Mouse (Mus musculus) CD4-positive naive resting alpha-beta T cell, adult 76 days (primary cell): Measurements from ENCODE around the gene 4930486L24Rik. TPM values are rescaled to one million over a fixed set of nuclear protein-coding genes. Genes with fewer than 3 reads are reported as not detected.

Experiments
- total RNA-seq: library from RNA; stranded (reverse); gene quantifications from one replicate; pipeline ENCODE4 v1.2.4, GENCODE M21; 2023

The 4930486L24Rik gene
- 8.4 TPM for total RNA-seq

DNA sequence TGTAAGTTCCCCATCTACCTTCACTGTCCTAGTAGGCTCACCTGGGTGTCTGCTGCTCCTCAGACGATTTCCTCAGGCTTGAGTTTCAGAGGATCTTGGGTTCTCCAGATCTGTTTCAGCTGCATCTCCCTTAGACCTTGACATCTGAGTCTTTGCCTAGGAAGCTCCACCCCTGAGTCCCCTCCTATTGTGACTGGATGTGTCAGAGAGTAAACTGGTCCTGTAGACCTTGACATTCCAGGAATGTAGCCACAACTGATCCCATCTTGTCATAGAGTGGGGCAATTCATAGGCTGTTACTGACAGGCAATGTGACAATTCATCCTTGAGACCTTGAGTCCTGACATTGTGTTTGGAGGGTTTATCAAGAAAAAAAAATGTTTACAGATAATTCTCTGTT lies at the start of gene 4930486L24Rik:
TSS of gene 4930486L24Rik (minus strand) at position 195 of the 400 bp plus-strand sequence.

DNA sequence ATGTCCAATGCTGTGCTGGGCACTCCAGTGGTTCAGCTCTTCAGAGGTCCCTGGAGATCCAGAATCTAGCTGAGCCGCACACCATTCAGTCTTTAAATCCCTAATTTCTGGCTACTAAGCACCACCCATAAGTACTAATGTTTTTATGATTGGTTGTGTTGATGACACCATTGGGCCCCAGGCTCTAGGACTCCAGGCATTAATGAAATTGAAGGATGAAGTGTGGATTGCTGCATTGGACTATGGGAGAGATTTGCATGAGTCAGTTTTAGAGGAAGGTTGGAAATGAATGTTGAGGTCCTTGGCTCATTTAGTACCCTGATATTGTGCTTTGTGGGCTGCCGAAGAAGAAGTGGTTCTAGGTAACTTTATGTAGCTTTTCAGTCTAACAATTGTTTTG lies 40.5 kb upstream of the 4930486L24Rik start, which contains the start of gene Tpbpb:
TSS of gene Tpbpb (minus strand) at position 101 of the 400 bp plus-strand sequence.

DNA sequence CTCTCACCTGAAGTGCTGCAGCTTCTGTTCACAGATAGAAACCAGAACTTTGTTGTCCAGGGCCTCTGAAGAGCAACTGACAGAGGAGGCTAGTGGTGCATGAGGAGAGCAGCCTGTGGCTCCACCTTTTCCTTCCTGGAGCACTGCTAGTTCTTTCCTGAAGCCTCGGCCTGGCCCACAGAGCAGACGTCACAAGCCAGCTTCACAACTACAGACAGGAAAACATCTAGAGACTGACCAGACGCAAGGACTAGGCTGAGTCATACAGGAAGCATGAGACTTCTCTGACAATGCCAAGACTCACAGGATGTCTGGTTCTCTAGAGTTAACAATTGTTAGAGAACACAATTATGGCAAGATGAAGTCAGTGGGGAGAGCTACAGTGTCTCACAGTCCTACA lies 33.1 kb upstream of the 4930486L24Rik start, which contains the start of gene Ctla2b:
TSS of gene Ctla2b (minus strand) at position 120 of the 400 bp plus-strand sequence.

DNA sequence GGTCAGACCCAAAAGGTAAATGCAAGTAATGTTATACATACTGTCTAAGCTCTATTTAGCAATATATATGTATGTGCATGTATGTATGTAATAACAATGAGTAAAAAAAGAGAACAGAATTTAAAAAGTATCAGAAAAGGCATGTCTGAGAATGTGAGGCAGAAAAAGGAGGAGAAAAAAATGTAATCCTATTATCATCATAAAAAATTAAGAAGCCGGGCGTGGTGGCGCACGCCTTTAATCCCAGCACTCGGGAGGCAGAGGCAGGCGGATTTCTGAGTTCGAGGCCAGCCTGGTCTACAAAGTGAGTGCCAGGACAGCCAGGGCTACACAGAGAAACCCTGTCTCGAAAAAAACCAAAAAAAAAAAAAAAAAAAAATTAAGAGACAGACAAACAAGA lies 32.5 kb upstream of the 4930486L24Rik start, which contains the start of gene Gm49392:
TSS of gene Gm49392 (minus strand) at position 101 of the 400 bp plus-strand sequence.

DNA sequence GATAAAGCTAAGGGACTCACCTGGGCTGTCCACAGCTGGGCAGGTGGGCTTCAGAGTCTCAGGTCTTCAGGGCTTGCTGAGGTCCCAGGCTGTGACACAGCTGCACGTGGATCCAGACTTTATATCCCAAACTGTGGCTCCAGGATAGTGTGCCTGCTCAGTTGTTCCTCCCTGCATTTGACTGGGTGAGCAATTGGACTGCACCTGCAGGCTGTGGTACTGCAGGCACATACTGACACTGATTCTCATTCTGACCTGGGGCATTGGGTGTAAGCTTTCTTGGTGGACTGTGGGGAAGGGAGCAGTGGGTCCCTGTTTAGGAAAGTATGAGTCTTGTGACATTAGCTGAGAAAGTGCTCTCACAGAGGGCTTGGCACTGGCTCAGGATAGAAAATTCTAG lies 61.5 kb downstream of the 4930486L24Rik start, which contains the start of gene Ctsll3:
TSS of gene Ctsll3 (minus strand) at position 101 of the 400 bp plus-strand sequence.

Other genes starting within 250 kb of the 4930486L24Rik start
- gene BC051665, start 78.1 kb downstream of the 4930486L24Rik start, total RNA-seq = not detected
- not detected for gene Ctsll3, start 61.6 kb downstream of the 4930486L24Rik start, total RNA-seq
- 1.00 TPM for gene Gm49392, start 32.4 kb upstream of the 4930486L24Rik start, total RNA-seq
- 22.4 TPM for gene Ctla2b, start 33.0 kb upstream of the 4930486L24Rik start, total RNA-seq
- not detected for gene Tpbpb, start 40.4 kb upstream of the 4930486L24Rik start, total RNA-seq
- not detected for gene Gm49393, start 71.1 kb upstream of the 4930486L24Rik start, total RNA-seq
- gene Gm49391, start 72.1 kb upstream of the 4930486L24Rik start, total RNA-seq = not detected
- 118 TPM for gene Ctla2a, start 72.2 kb upstream of the 4930486L24Rik start, total RNA-seq
- gene Tpbpa, start 77.5 kb upstream of the 4930486L24Rik start, total RNA-seq = not detected
- not detected for gene Ctsj, start 141.5 kb upstream of the 4930486L24Rik start, total RNA-seq
- gene Ctsq, start 176.2 kb upstream of the 4930486L24Rik start, total RNA-seq = not detected